Mouse (Mus musculus) stomach, embryonic 15.5 days (tissue): Measurements from ENCODE around the gene Glis2. TPM values are rescaled to one million over a fixed set of nuclear protein-coding genes. Genes with fewer than 3 reads are reported as not detected.

Experiments used
- ATAC-seq: fragments of 200-750 bp; cut with Nextera tagmentation; 2 replicates; pipeline ENCODE4 v1.8.0; 2017; ENCODE audit warnings: low read depth, moderate number of reproducible peaks, moderate TSS enrichment; ENCODE audit not compliant: insufficient read depth, low FRiP score
- H3K27ac ChIP-seq: fragments of 300-500 bp; sonication (generic); 2 replicates; pipeline ENCODE4 v1.5.1; 2015; ENCODE audit warnings: mild to moderate bottlenecking, inconsistent platforms
- H3K27me3 ChIP-seq: fragments of 300-500 bp; sonication (generic); replicated peaks from 2 replicates; pipeline ENCODE4 v1.6.1; 2015; ENCODE audit warnings: inconsistent platforms
- H3K36me3 ChIP-seq: fragments of 300-500 bp; sonication (generic); 2 replicates; pipeline ENCODE4 v1.6.1; 2015; ENCODE audit warnings: inconsistent platforms
- H3K4me1 ChIP-seq: fragments of 300-500 bp; sonication (generic); 2 replicates; pipeline ENCODE4 v1.6.1; 2015; ENCODE audit warnings: inconsistent platforms
- H3K4me2 ChIP-seq: fragments of 300-500 bp; sonication (generic); 2 replicates; pipeline ENCODE4 v1.6.1; 2015; ENCODE audit warnings: mild to moderate bottlenecking, inconsistent platforms
- H3K4me3 ChIP-seq: fragments of 300-500 bp; sonication (generic); replicated peaks from 2 replicates; pipeline ENCODE4 v1.5.1; 2015; ENCODE audit warnings: inconsistent platforms
- H3K9ac ChIP-seq: fragments of 300-500 bp; sonication (generic); 2 replicates; pipeline ENCODE4 v1.6.1; 2015; ENCODE audit warnings: inconsistent platforms
- H3K9me3 ChIP-seq: fragments of 300-500 bp; sonication (generic); 2 replicates; pipeline ENCODE4 v1.6.1; 2016; ENCODE audit warnings: inconsistent platforms
- WGBS: fragments of 180-500 bp; shearing (Covaris S2); methylation state at CpG from one replicate; pipeline ENCODE4 v1.1.7; 2015; 5-methylcytosine and 5-hydroxymethylcytosine counted together
- polyA plus RNA-seq: library from polyadenylated mRNA; unstranded; fragments of >200 nt; fragmentation: Nextera tagmentation; extraction: Ambion mirVana; gene quantifications from 2 replicates; pipeline ENCODE4 v1.2.1, GENCODE M21; 2015

The Glis2 gene
- polyA plus RNA-seq, 1 experiment from 2014 or later, result 30.6 TPM

DNA sequence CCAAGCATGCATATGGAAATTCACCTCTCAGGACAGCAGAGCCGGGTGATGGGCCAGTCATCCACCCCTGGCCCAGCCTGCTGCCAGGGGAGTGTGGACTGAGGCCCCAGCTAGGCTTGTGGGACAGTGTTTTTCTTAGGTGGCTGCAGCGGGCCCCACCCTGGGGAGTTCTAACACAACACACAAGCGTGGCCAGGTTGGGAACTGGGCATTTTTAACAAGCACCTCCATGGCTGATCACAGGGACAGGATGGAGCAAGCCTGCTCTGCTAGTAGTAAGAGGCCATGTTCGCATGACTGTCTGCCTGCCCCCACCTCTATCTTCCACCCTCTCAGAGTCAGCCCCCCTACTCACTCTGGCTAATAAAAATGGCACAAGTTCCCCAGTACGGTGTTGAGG lies 3.5 kb downstream of the Glis2 start:
- peak overlapping the region; percentile 3; the same call in 1 of the 2 replicates for H3K27ac ChIP-seq
- H3K36me3 ChIP-seq, result no peaks in the 10 kb centered on the region
- ATAC-seq, result no peak
- peaks cover 81% of the 10 kb centered on the region for H3K4me1 ChIP-seq
- no peak overlapping the region for H3K9ac ChIP-seq
- no peaks in the 10 kb centered on the region for H3K9me3 ChIP-seq
- WGBS, result 67% methylated on average over 5 of the region's 5 CpGs
- H3K27me3 ChIP-seq, result no peaks in the 10 kb centered on the region
- no peak overlapping the region for H3K4me3 ChIP-seq
- H3K4me2 ChIP-seq, result peak overlapping the region; percentile 22; the same call in 1 of the 2 replicates

- peak overlapping the region; percentile 3; the same call in 1 of the 2 replicates for H3K27ac ChIP-seq
- no peak for ATAC-seq
- no peak overlapping the region for H3K9ac ChIP-seq
- peak overlapping the region; percentile 22 for H3K4me2 ChIP-seq
- no peaks in the 10 kb centered on the region for H3K27me3 ChIP-seq
- WGBS, result 36% methylated on average over 6 of the region's 6 CpGs
- H3K36me3 ChIP-seq, result no peaks in the 10 kb centered on the region
- H3K9me3 ChIP-seq, result no peaks in the 10 kb centered on the region
- H3K4me3 ChIP-seq, result no peak overlapping the region
- peaks cover 83% of the 10 kb centered on the region for H3K4me1 ChIP-seq
These were observed 4.5 kb downstream of the Glis2 start for GRCm38 (mm10) chr16:4598891-4599543.

DNA sequence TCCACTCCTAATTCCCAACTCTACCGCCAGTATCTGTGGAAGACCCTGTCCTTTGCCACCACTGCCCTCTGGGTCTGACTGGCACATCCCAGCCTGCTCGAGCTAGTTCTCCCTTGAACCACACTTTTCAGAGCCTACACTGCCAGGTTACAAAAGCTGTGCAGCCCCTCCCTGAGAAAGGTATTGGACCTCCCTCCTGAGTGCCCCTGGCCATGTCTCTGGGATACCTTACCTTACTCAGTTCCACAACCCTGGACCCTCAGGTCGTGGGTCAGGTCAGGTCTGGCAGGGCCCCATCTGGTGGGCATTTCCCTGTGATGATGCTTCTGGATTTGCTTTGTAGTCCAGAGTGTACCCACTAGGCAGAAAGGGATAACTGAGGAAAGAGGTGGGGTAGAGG lies 5.1 kb downstream of the Glis2 start:
- Histone ChIP-seq H3K4me2 (no peak overlapping the region), H3K4me1 (peaks cover 89% of the 10 kb centered on the region), H3K27ac (no peak overlapping the region; the same call in 1 of the 2 replicates), H3K36me3 (no peaks in the 10 kb centered on the region), H3K27me3 (no peaks in the 10 kb centered on the region), H3K4me3 (no peak overlapping the region), H3K9me3 (no peaks in the 10 kb centered on the region), H3K9ac (no peak overlapping the region)
- ATAC-seq, result no peak
- 79% methylated on average over 3 of the region's 3 CpGs for WGBS

DNA sequence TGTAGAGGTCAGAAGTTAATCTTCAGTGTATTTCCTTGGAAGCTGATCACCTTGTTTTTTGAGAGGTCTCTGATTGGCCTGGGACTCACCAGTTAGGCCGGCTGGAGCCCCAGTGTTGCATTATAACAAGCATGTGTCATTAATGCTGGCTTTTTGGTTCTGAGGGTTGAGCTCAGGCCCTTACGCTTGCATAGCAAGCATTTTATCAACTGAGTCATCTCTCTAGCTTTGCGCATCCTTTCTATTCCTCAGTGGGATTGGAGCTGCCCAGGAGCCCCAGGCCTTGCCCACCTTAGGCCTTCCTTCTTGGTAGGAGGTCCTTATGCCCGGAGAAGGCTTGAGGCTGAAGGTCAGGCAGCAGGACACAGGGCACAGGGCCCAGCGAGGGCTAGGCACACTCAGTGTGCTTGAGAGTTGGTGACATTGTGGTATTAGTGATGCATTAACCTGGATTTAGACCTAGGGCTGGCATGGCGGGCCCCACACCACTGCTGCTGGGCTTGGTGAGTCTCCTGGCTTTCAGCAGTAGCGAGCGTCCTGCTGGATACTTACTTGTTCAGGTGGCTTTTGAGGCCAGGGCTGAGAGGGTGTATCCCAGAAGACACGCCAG lies 6.3 kb downstream of the Glis2 start:
- Histone ChIP-seq H3K36me3 (no peaks in the 10 kb centered on the region), H3K4me1 (peaks cover 92% of the 10 kb centered on the region), H3K27ac (peak overlapping the region; percentile 59), H3K27me3 (no peaks in the 10 kb centered on the region), H3K4me3 (no peak overlapping the region), H3K9me3 (no peaks in the 10 kb centered on the region), H3K4me2 (no peak overlapping the region), H3K9ac (no peak overlapping the region)
- no peak for ATAC-seq
- WGBS, result 69% methylated on average over 9 of the region's 9 CpGs

- no peak overlapping the region for H3K4me2 ChIP-seq
- no peaks in the 10 kb centered on the region for H3K9me3 ChIP-seq
- H3K4me1 ChIP-seq, result peaks cover 92% of the 10 kb centered on the region
- no peak overlapping the region for H3K4me3 ChIP-seq
- peak; percentile 50 for ATAC-seq
- no peak overlapping the region for H3K9ac ChIP-seq
- 24% methylated on average over 3 of the region's 3 CpGs for WGBS
- no peaks in the 10 kb centered on the region for H3K36me3 ChIP-seq
- H3K27me3 ChIP-seq, result no peaks in the 10 kb centered on the region
- H3K27ac ChIP-seq, result peak overlapping the region; percentile 82
These were observed 7.7 kb downstream of the Glis2 start for GRCm38 (mm10) chr16:4602189-4602588.

DNA sequence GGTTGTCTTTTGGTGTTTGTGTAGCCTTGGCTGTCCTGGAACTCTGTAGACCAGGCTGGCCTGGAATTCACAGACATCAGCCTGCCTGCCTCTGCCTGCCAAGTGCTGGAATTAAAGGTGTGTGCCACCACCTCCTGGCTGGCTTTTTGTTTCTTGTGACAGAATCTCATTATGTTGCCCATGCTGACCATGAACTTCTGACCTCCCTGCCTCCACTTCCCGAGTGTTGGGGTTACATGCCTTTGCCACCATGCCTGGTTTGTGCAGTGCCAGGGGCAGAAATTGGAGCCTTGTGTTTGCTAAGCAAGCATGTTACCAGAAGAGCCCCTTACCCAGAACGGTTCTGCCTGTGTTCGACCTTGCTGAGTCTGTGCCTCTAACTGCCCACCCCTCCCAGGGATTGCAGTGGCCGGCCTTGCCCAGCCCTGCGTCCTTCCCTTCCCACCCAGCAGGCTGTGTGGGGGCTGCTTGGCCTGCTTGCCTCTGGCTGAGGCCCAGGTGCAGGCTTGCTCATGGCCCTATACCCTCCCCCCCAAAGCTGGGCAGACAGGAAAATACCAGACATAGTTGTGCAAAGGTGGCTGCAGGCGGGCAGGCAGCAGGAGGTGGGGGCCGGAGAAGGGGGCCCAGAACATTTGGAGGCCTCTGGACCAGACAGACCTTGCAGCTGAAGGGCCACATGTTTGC lies 8.4 kb downstream of the Glis2 start:
- Histone ChIP-seq H3K4me2 (peak overlapping the region; percentile 27; the same call in 1 of the 2 replicates), H3K4me3 (no peak overlapping the region), H3K9me3 (no peaks in the 10 kb centered on the region), H3K36me3 (no peaks in the 10 kb centered on the region), H3K27ac (peak overlapping the region; percentile 82), H3K27me3 (no peaks in the 10 kb centered on the region), H3K9ac (no peak overlapping the region), H3K4me1 (peaks cover 93% of the 10 kb centered on the region)
- WGBS, result 22% methylated on average over 7 of the region's 7 CpGs
- ATAC-seq, result peak; percentile 18; the same call in 1 of the 2 replicates

DNA sequence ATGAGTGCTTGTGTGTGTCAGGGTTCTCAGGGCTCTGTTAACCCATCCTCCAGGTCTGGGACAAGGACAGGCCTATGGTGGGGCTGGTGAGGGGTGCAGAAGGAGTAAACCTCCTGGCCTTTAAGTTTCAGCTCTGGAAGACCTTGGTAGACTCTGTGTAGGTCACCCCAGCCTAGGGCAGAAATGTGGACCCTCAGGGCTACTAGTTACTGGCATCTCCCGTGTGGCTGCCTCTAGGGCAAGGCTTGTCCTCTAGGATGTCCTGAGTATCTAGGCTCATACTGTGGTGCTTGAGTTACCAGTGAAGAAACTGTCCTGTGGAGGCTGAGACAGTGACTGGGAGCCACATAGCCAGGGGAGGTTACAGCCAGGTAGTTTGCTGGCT lies 8.9 kb downstream of the Glis2 start:
- Histone ChIP-seq H3K4me3 (no peak overlapping the region), H3K27ac (peak overlapping the region; percentile 82), H3K9ac (no peak overlapping the region), H3K4me1 (peaks cover 93% of the 10 kb centered on the region), H3K9me3 (no peaks in the 10 kb centered on the region), H3K27me3 (no peaks in the 10 kb centered on the region), H3K4me2 (0 out of 2 replicates have a peak overlapping the region, but pooled peaks have one; percentile 27), H3K36me3 (0 out of 2 replicates have a peak, but pooled peaks cover 3% of the 10 kb centered on the region)
- no peak for ATAC-seq
- 58% methylated on average over 1 of the region's 1 CpGs for WGBS

- Histone ChIP-seq H3K9ac (no peak overlapping the region), H3K36me3 (peaks cover 7% of the 10 kb centered on the region; the same call in 1 of the 2 replicates), H3K4me2 (no peak overlapping the region), H3K4me3 (no peak overlapping the region), H3K4me1 (peaks cover 84% of the 10 kb centered on the region), H3K9me3 (no peaks in the 10 kb centered on the region), H3K27me3 (no peaks in the 10 kb centered on the region), H3K27ac (peak overlapping the region; percentile 48; the same call in 1 of the 2 replicates)
- WGBS, result 51% methylated on average over 11 of the region's 11 CpGs
- ATAC-seq, result no peak
These were observed 9.9 kb downstream of the Glis2 start for GRCm38 (mm10) chr16:4604293-4604837.

GRCm38 (mm10) chr16:4605514-4606131 lies 11.1 kb downstream of the Glis2 start:
- Histone ChIP-seq H3K27ac (peak overlapping the region; percentile 62), H3K4me3 (no peak overlapping the region), H3K27me3 (no peaks in the 10 kb centered on the region), H3K4me2 (peak overlapping the region; percentile 25; the same call in 1 of the 2 replicates), H3K9ac (no peak overlapping the region), H3K36me3 (peaks cover 9% of the 10 kb centered on the region; the same call in 1 of the 2 replicates), H3K9me3 (no peaks in the 10 kb centered on the region), H3K4me1 (peaks cover 76% of the 10 kb centered on the region)
- peak; percentile 34; the same call in 1 of the 2 replicates for ATAC-seq
- 55% methylated on average over 13 of the region's 13 CpGs for WGBS

- H3K4me1 ChIP-seq, result peaks cover 68% of the 10 kb centered on the region
- no peaks in the 10 kb centered on the region for H3K27me3 ChIP-seq
- H3K9me3 ChIP-seq, result no peaks in the 10 kb centered on the region
- WGBS, result 15% methylated on average over 5 of the region's 5 CpGs
- no peak overlapping the region for H3K9ac ChIP-seq
- H3K36me3 ChIP-seq, result peaks cover 16% of the 10 kb centered on the region
- no peak overlapping the region for H3K4me3 ChIP-seq
- ATAC-seq, result no peak
- peak overlapping the region; percentile 62 for H3K27ac ChIP-seq
- 0 out of 2 replicates have a peak overlapping the region, but pooled peaks have one; percentile 19 for H3K4me2 ChIP-seq
These were observed 12.0 kb downstream of the Glis2 start for GRCm38 (mm10) chr16:4606431-4607084.
